Mouse (Mus musculus) liver, embryonic 16.5 days (tissue): ENCODE data around the gene Kcnb1. TPM values are rescaled to one million over a fixed set of nuclear protein-coding genes. Genes with fewer than 3 reads are reported as not detected.

Experiments
- ATAC-seq: fragments of 200-750 bp; cut with Nextera tagmentation; 2 replicates; pipeline ENCODE4 v1.8.0; 2017; ENCODE audit warnings: low read depth, mild to moderate bottlenecking, moderate number of reproducible peaks, moderate library complexity
- H3K27ac ChIP-seq: fragments of 300-500 bp; sonication (generic); 2 replicates; pipeline ENCODE4 v1.5.1; 2014; ENCODE audit warnings: mild to moderate bottlenecking, low read length
- H3K27me3 ChIP-seq: fragments of 300-500 bp; sonication (generic); 2 replicates; pipeline ENCODE4 v1.6.1; 2014; ENCODE audit warnings: low read depth, low read length, mixed read lengths; ENCODE audit not compliant: control insufficient read depth, insufficient read depth
- H3K36me3 ChIP-seq: fragments of 300-500 bp; sonication (generic); 2 replicates; pipeline ENCODE4 v1.6.1; 2014; ENCODE audit warnings: mild to moderate bottlenecking; ENCODE audit not compliant: control insufficient read depth, insufficient read depth
- H3K4me1 ChIP-seq: fragments of 300-500 bp; sonication (generic); 2 replicates; pipeline ENCODE4 v1.6.1; 2014; ENCODE audit warnings: low read depth, low read length, mixed read lengths; ENCODE audit not compliant: control insufficient read depth
- H3K4me2 ChIP-seq: fragments of 300-500 bp; sonication (generic); 2 replicates; pipeline ENCODE4 v1.6.1; 2014; ENCODE audit warnings: low read depth, low read length, mixed read lengths
- H3K4me3 ChIP-seq: fragments of 300-500 bp; sonication (generic); 2 replicates; pipeline ENCODE4 v1.5.1; 2014; ENCODE audit warnings: low read depth, mild to moderate bottlenecking, low read length
- H3K9ac ChIP-seq: fragments of 300-500 bp; sonication (generic); 2 replicates; pipeline ENCODE4 v1.6.1; 2014; ENCODE audit warnings: low read depth, low read length
- H3K9me3 ChIP-seq: fragments of 300-500 bp; sonication (generic); replicated peaks from 2 replicates; pipeline ENCODE4 v1.6.1; 2016; ENCODE audit warnings: low read length; ENCODE audit not compliant: control insufficient read depth
- WGBS: fragments of 180-500 bp; shearing (Covaris S2); extraction: QIAGEN DNeasy Blood & Tissue Kit; methylation state at CpG from one replicate; pipeline ENCODE4 v1.1.7; 2014; ENCODE audit not compliant: insufficient replicate concordance; 5-methylcytosine and 5-hydroxymethylcytosine counted together
- polyA plus RNA-seq: library from polyadenylated mRNA; unstranded; fragments of >200 nt; fragmentation: Nextera tagmentation; extraction: Ambion mirVana; gene quantifications from 2 replicates; pipeline ENCODE4 v1.2.1, GENCODE M21; 2015

Kcnb1 gene
- polyA plus RNA-seq, 1 experiment from 2014 or later = 0.14 TPM

DNA sequence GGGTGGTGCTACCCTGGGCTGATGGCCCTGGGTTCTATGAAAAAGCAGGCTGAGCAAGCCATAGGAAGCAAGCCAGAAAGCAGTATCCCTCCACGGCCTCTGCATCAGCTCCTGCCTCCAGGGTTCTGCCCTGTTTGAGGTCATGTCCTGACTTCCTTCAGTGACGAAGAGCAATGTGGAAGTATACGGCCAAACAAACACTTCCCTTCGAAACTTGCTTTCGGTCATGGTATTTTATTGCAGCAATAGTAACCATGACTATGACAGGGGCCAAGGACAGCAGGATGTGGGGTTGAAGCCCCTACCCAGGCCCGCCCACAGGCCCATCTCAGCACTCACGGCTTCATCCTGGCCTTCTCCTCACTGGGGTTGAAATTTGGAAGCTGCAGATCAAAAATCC, 35.0 kb upstream of the Kcnb1 start:
- 49% methylated on average over 7 of the region's 7 CpGs for WGBS
- H3K27me3 ChIP-seq = no peaks in the 10 kb centered on the region
- H3K9me3 ChIP-seq = no peaks in the 10 kb centered on the region
- H3K36me3 ChIP-seq = no peaks in the 10 kb centered on the region
- H3K9ac ChIP-seq = no peak overlapping the region
- no peaks in the 10 kb centered on the region for H3K4me1 ChIP-seq
- H3K4me3 ChIP-seq = no peak overlapping the region
- no peak overlapping the region for H3K27ac ChIP-seq
- no peak overlapping the region for H3K4me2 ChIP-seq
- no peak for ATAC-seq

DNA sequence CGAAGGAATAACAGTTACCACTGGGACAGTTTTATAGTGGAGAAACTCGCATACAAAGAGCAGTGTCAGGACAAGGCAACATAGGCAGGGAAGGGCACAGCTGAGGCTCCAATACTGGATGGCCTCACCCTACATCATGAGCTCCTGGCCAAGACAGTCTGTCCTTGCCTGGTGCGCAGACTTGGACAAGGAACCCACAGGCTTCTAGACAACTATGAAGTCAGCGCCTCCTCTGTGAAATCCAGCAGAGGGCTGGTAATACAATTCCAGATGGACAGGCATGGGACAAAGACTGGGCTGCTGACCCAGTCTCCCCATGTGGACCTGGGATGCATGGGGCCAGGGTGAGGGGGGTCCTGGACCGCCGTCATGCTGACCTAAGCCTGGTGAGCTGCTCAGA, 34.2 kb upstream of the Kcnb1 start:
- Histone ChIP-seq H3K27me3 (no peaks in the 10 kb centered on the region), H3K4me2 (no peak overlapping the region), H3K4me1 (no peaks in the 10 kb centered on the region), H3K36me3 (no peaks in the 10 kb centered on the region), H3K4me3 (no peak overlapping the region), H3K9ac (no peak overlapping the region), H3K27ac (no peak overlapping the region), H3K9me3 (no peaks in the 10 kb centered on the region)
- ATAC-seq = no peak
- WGBS = 72% methylated on average over 6 of the region's 6 CpGs

DNA sequence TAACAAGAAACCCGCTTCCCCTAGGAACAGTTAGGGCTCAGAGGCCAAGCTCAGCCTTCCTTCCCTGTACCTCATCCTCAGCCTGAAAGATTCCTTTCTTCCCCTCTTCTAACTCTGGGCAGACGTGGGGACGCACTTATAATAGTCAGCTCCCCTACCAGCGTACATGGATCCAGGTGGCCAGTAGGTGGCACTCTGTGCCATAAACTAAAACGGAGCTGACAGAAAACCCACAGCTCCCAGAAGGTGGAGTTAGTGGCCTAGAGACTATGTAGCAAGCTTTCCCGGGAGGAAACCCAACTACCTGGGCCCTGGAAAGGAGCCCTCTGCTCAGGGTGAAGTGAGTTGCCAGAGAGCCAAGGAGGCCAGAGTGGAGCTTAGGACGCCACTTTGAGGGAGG, 32.2 kb upstream of the Kcnb1 start:
- no peaks in the 10 kb centered on the region for H3K9me3 ChIP-seq
- no peaks in the 10 kb centered on the region for H3K36me3 ChIP-seq
- no peak overlapping the region for H3K27ac ChIP-seq
- no peak overlapping the region for H3K4me3 ChIP-seq
- no peak overlapping the region for H3K4me2 ChIP-seq
- ATAC-seq = no peak
- H3K9ac ChIP-seq = no peak overlapping the region
- no peaks in the 10 kb centered on the region for H3K4me1 ChIP-seq
- 21% methylated on average over 7 of the region's 7 CpGs for WGBS
- H3K27me3 ChIP-seq = no peaks in the 10 kb centered on the region

DNA sequence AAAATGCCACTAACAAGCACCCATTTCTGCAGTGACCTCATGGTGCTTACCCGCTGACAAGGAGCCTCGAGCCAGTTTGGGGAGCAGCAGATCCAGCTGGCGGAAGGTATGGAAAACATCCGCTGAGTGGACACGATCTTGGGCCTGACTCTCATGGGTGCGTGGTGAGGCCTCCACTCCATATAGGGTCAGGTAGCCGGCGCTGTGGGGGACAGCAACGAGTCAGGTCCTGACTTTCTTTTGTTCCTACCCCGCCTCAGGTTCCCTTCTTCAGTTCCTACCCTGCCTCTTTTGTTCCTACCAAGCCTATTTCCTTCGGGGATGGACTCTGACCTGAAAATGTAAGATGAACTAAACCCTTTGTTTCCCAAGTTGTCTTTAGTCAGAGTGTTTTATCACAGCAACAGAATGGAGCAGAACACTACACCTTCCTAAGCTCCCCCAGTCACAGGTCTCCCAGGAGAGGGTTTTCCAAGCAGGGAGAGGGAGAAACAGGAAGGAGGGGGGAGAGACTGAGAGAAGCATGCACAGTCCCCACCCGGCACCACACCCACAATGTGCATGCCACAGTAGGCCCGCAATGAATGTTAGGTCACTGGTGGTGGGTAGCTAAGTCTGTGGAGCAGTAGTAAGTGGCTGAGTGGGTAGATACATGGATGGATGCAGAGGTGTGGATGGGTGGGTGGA, 31.3 kb upstream of the Kcnb1 start:
- Histone ChIP-seq H3K4me3 (no peak overlapping the region), H3K27me3 (no peaks in the 10 kb centered on the region), H3K4me2 (no peak overlapping the region), H3K9ac (no peak overlapping the region), H3K9me3 (no peaks in the 10 kb centered on the region), H3K27ac (no peak overlapping the region), H3K36me3 (no peaks in the 10 kb centered on the region), H3K4me1 (no peaks in the 10 kb centered on the region)
- WGBS = 64% methylated on average over 13 of the region's 13 CpGs
- ATAC-seq = no peak

DNA sequence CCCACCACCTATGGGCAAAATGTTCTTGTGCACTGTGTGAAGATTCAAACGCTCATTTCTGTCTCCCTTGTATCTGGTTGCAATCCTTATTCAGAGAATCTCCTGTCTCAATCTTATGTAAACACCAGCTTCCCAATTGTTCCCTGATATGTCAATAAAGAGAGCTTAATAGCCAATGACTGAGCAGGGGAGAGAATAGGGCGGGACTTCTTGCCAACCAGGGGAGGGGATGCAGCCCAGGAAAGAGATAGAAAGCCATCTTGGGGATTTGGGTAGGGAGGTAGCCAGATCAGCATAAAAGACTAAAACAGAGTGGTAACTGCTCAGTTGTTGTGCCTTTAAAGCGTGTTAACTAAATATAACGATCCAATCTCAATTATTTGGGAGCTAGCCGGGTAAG, 30.8 kb upstream of the Kcnb1 start:
- Histone ChIP-seq H3K4me3 (no peak overlapping the region), H3K9me3 (no peaks in the 10 kb centered on the region), H3K4me2 (no peak overlapping the region), H3K36me3 (no peaks in the 10 kb centered on the region), H3K27ac (no peak overlapping the region), H3K27me3 (no peaks in the 10 kb centered on the region), H3K9ac (no peak overlapping the region), H3K4me1 (no peaks in the 10 kb centered on the region)
- 54% methylated on average over 5 of the region's 5 CpGs for WGBS
- no peak for ATAC-seq

DNA sequence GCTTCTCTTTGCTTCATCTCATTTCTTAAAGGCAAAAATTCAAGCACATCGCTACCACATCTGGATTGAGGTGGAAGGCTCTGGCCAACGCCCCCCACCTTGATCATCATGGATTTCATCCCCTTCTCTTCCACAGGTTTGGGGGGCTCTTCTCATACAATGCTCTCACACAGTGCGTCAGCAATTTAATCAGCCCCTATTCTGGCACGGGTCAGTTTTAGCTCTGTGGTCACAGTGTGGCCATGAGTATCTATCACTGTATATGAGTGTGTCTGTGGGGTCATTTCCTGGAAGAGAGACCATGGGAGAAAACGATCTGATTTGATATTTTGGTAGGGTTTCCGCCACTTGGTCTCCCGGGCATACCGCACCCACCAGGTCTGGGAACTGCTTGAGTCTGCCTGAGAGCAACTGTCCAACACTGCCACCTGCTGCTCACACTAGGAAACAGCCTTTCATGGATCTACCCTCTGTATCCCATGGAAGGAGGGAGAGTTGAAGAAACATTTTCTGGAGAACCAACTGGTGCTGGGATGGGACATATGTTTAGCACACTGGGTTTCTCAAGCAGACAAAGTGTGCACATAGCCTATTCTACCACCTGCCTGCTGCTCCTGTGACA, 29.3 kb upstream of the Kcnb1 start:
- no peak overlapping the region for H3K27ac ChIP-seq
- no peaks in the 10 kb centered on the region for H3K4me1 ChIP-seq
- ATAC-seq = no peak
- no peak overlapping the region for H3K9ac ChIP-seq
- no peaks in the 10 kb centered on the region for H3K9me3 ChIP-seq
- H3K4me2 ChIP-seq = no peak overlapping the region
- 30% methylated on average over 8 of the region's 8 CpGs for WGBS
- no peaks in the 10 kb centered on the region for H3K27me3 ChIP-seq
- H3K4me3 ChIP-seq = no peak overlapping the region
- H3K36me3 ChIP-seq = no peaks in the 10 kb centered on the region

DNA sequence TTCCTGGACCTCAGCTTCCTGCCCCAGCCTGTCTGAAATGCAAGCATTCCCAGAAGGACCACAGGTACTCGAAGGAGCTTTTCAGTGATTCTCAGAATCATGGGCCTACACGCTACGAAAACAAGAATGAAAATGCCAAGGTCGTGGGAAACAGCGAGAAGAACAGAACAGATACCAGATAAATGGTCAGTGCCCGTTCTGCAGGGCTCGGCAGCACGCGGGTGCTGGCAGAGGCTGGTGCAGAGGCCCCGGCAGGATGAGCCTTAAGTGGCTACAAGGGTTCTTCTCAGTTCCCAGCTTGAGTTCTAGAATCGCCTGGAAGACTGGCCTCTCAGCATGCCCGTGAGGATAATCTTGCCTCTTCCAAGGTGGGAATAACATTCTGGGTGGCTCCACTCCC, 23.7 kb upstream of the Kcnb1 start:
- H3K27ac ChIP-seq = no peak overlapping the region
- H3K4me1 ChIP-seq = no peaks in the 10 kb centered on the region
- no peak for ATAC-seq
- H3K4me3 ChIP-seq = no peak overlapping the region
- no peak overlapping the region for H3K9ac ChIP-seq
- no peak overlapping the region for H3K4me2 ChIP-seq
- H3K36me3 ChIP-seq = no peaks in the 10 kb centered on the region
- H3K27me3 ChIP-seq = no peaks in the 10 kb centered on the region
- WGBS = 77% methylated on average over 12 of the region's 12 CpGs
- no peaks in the 10 kb centered on the region for H3K9me3 ChIP-seq

DNA sequence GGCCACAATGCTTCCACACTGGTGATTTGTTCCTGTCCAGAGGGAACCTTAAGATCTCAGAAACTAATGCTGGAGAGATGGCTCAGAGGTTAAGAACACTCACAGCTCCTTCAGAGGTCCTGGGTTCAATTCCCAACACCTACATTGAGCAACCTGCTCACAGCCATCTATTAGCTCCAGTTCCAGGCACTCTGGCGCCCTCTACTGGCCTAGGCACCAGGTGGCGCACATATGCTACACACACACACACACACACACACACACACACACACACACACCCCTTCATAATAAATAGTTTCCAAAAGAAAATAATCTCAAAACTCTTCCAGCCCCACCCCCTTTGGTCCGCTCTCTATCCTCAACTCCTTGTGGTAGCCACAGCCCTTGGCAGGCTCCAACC, 23.1 kb upstream of the Kcnb1 start:
- 76% methylated on average over 3 of the region's 3 CpGs for WGBS
- Histone ChIP-seq H3K27me3 (no peaks in the 10 kb centered on the region), H3K4me1 (no peaks in the 10 kb centered on the region), H3K27ac (no peak overlapping the region), H3K9ac (no peak overlapping the region), H3K9me3 (no peaks in the 10 kb centered on the region), H3K4me2 (no peak overlapping the region), H3K4me3 (no peak overlapping the region), H3K36me3 (no peaks in the 10 kb centered on the region)
- no peak for ATAC-seq

DNA sequence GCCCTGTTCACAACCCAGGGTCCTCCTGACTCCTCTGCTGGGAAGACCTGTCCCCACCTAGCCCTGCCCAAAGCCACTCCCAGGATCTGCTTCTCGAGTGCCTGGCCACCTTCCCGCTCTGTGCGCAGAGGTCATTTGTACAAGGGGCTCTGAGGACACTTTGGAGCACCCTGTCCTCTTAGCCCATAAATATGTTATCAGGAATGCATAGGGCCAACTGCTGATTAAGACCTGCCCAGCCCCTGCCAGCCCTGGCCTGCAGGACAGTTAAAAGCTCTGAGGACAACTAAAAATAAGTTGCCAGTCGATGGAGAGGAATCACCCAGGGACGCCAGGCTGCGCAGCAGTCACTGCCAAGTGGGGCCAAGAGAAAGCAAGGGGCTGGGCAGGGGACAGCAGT, 22.6 kb upstream of the Kcnb1 start:
- no peak overlapping the region for H3K4me2 ChIP-seq
- WGBS = 73% methylated on average over 6 of the region's 6 CpGs
- H3K4me1 ChIP-seq = no peaks in the 10 kb centered on the region
- H3K36me3 ChIP-seq = no peaks in the 10 kb centered on the region
- no peak for ATAC-seq
- H3K27me3 ChIP-seq = no peaks in the 10 kb centered on the region
- no peaks in the 10 kb centered on the region for H3K9me3 ChIP-seq
- H3K9ac ChIP-seq = no peak overlapping the region
- H3K27ac ChIP-seq = no peak overlapping the region
- no peak overlapping the region for H3K4me3 ChIP-seq
